Mouse (Mus musculus) adrenal gland, postnatal 14 days (tissue): Measurements from ENCODE around the gene Pdgfc. TPM values are rescaled to one million over a fixed set of nuclear protein-coding genes. Genes with fewer than 3 reads are reported as not detected.
"Not testable (repeated sequence)": the region's sequence is repeated elsewhere in the genome, so short reads cannot be mapped to it uniquely, and the experiment has no call there.

Experiments used
- DNase-seq: peaks from one replicate; pipeline ENCODE4 v3.0.0; 2021; ENCODE audit warnings: mixed read lengths
- total RNA-seq: library from RNA; stranded (reverse); gene quantifications from 2 replicates; pipeline ENCODE4 v1.2.3, GENCODE M21; 2021

The Pdgfc gene
- total RNA-seq, 1 experiment from 2014 or later = 9.1 TPM

DNA sequence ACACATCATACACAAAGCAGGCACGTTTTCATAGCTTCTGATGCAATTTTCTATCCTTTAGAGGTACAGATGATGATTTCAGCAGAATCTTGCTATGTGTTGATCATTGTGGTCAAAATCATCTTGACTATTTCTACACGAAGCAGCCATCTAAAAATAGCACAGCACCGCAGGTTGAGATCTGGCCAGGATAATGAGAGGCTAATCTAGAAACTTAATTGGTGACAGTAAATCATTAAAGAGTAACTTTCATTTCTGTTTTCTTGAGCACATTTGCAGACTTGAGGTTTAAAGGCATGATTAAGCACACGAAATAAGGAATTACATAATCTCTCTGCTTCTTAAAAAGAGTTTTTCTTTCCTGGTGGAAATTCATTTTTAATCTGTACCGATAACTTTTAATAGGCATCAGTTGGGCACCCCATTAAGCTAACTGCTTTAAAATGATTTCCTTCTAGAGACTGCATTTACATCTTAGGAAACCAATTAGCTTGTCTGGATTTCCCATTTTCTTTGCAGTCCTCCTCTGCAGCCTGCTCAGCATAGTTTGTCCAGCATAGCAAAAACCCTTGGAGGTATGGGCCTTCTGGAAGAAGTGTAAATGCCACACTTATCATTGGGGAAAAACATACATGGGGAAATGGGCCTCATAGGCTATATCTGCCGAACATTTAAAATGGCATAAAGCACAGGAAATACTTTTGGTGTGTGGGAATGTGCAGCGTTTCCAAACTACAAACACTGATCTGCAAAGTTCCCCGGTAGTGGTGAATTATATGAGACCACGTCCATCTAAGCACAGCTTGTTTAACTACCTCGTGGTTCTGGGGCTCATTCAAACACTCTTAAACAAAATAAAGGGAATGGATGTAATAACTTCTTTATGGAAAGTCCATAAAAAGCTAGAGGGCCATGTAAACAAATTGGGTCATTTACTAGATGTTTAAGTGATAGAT is 10.7 kb downstream of the Pdgfc start:
- no peak for DNase-seq

DNA sequence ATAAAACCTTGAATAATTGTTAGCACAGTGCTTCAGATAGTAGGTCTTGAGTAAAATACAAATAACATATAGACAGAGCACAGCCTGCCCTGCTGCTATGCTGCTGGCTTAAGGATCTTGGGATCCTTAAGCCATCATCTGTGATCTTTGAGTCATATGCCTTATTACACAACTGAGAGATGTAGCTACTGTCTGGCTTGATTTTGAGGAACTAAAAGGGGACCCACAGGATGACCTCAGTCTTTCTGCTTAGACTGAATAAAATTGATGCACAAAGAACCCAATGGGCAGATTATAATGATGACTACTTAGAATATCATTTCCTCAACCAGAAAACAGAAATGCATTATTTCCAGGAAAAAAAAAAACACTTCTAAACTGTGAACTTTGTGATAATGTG is 15.3 kb downstream of the Pdgfc start:
- DNase-seq = no peak

GRCm38 (mm10) chr3:81052422-81052821 is 16.2 kb downstream of the Pdgfc start:
- DNase-seq = no peak

DNA sequence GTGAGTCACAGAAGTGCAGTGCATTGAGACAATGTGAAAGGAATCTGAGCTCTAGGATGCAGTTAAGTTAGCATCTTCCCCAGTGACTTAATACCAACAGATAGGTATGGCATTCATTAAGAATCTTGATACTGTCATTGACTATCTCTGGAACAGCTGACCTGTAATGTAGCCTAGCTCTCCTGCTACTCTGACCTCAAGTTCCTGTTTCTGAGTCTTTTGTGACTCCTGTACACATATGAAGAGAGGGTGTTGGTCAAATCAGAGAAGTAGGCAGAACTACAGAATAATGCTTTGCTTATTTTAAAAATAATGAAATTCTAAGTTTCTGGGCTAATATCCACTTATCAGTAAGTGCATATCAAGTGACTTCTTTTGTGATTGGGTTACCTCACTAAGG is 17.9 kb downstream of the Pdgfc start:
- no peak for DNase-seq

- DNase-seq = no peak
These were observed 21.5 kb downstream of the Pdgfc start for GRCm38 (mm10) chr3:81057719-81058118.

- DNase-seq = no peak
These were observed 22.4 kb downstream of the Pdgfc start for GRCm38 (mm10) chr3:81058527-81059031.

GRCm38 (mm10) chr3:81068550-81068949 is 32.3 kb downstream of the Pdgfc start:
- no peak for DNase-seq

DNA sequence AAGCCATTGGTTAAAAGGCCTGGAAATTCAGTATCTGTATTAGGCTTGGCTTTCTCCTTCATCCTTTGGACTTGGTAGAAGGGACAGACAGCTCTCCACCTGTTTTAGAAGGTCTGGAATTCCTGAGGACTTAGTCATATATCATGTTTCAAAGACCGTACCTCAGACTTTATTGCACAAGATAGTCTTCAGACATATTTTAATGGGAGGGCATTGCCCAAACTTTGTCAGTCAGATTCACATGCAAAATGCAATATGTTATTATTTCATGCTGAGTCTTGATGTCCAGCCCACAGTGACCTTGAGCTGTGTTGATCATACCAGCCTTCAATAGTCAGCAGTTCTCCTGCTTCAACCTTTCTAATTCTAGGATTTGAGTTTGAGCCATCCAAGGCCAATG is 64.9 kb downstream of the Pdgfc start:
- DNase-seq = no peak

DNA sequence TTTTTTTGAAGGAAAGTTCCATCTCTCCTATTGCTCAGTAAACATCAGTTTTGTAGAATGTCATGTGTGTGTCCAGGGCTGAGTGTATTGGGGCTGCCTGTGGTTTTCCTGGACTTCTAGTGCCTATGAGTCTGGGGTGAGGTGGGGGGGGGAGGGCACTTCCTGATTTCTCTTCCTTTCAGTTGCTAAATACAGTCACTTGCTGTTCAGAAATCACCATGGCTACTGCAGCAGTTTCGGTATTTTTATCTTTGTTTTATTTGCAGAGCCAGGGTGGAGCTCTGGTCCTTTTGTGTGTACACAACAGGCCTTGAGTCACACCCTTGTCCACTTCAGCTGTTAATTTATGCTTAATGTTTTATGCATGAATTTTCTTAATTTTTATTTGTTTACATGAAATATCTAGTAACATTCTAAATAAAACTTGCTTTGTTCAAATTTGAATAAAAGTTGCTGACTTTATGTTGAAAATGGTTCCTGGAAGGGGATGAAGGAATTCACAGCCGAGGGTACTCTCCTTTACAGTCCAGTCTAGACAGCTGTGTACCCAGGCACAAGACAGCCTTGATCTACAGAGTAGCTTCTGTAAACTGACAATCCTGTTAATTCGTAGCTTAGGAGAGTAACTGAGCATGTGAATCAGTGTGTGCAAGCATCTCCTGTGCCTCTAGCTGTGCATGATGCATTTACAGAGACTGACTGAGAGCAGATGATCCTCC is 66.1 kb downstream of the Pdgfc start:
- no peak for DNase-seq

DNA sequence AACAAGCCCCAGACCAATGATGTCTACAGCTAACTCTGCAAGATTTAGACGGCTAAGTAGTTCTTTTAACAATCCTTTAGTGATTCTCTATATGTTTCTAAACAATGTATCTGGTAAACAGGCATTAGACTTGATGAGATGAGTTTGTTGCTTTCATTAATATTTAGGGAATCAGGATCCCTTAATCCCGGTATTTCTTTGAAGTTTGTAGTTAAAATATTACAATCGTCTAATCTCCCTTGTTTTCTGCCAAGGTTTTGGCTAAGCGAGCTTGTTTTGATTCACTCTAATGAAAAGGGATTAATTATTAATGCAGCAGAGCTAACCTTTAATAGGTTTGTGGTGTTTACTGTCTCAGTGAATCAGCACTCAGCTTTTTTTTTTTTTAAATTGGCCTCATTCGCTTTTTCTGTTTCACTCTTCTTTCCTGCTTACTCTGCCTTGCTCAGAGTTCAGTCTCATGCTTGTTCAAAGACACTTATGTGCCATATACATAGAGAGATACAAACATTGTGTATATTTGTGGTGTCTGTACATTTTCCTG is 66.7 kb downstream of the Pdgfc start:
- no peak for DNase-seq

- no peak for DNase-seq
These were observed 71.3 kb downstream of the Pdgfc start for GRCm38 (mm10) chr3:81107515-81107914.

DNA sequence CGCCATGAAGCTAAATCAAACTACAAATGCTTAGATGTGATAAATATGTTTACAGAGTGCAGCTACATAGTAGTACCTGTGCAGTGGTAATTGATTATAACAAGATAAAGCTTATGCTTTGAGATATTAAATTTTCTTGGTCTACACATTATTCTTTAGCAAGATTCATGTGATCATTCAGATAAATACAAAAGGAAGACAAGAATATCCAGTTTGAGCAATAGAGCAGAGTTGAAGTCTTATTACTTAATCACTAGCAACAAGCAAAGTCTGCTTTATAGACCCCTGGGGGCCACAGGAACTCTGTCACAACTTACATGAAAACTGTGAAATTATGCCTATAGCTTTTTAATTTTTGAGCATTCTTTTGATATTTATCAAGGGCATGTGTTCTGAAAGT is 74.8 kb downstream of the Pdgfc start:
- DNase-seq = no peak

GRCm38 (mm10) chr3:81112892-81113291 is 76.7 kb downstream of the Pdgfc start:
- no peak for DNase-seq

GRCm38 (mm10) chr3:81120664-81121063 is 84.4 kb downstream of the Pdgfc start:
- DNase-seq = no peak

DNA sequence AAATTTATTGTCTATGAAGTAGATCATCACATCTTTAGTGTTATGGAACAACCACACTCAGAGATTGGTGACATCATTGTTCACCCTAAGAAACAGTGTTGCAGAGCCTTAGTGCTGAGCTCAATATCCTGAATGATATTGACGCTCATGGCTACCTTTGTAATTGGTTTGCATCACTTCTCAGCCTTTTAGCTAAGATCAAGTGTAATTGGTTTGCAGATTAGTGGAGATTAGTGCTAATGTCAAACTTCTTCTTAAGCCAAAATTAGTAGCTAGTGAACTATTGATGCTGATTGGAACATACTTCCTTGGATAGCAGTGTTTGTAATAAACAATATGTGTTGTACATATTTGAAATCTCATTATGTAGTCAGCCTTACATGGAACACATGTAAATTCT is 85.5 kb downstream of the Pdgfc start:
- DNase-seq = no peak

DNA sequence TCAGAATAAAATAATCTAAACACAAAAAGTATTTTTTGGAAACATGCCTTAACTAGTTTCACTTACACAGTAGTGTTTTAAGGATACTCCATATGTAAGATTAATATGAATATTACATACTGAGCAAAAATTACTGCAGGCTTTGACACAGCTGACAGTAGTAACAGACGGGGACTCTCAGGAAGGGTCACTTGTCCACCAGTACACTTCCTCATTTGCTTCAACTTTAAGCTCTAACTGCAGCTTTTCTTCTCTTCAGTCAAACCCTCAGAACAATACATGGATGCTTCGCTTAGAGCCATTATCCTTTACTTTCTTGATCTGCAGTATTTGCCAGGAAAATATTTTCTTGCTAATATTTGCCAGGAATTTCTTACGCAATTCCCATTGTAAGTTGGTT is 87.2 kb downstream of the Pdgfc start:
- no peak for DNase-seq

GRCm38 (mm10) chr3:81127013-81127412 is 90.8 kb downstream of the Pdgfc start:
- DNase-seq = no peak

DNA sequence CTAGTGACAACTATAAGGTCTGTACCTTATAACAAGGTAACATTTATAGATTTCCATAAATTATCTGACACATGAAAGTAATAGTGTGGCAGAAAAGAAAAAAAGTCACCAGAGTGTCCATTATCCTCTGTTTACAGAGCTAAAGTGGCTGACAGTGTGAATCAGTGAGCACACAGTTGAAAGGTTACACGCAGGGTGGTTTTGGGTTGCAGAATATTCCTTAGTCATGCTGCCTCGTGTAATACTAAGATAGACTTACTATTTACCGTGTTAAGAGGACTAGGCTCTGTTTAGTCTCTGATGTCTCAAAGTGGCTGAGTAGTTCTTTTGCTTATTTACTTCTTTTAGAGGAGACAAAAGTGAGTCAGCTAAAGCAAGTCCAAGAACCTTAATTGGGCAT is 100.8 kb downstream of the Pdgfc start:
- DNase-seq = no peak

DNA sequence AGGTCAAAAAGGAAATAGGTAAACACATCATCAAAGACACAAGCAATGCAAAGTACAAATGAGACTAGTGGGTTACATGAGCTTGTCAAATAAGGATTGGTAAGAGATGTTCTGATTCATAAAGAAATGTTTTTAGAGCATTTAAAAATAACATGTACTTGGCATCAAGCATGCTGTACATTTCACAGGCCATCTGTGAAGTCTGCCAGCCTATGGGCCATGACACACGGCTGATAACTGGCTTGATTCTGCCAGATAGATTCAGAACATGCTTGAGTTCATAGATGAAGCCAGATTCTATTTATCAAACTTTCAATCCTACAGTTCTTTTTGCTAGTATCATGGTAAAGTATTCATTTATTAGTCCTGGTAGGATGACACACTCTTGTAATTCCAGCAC is 101.8 kb downstream of the Pdgfc start:
- DNase-seq = not testable (repeated sequence)

- DNase-seq = no peak
These were observed 107.5 kb downstream of the Pdgfc start for GRCm38 (mm10) chr3:81143730-81144129.

DNA sequence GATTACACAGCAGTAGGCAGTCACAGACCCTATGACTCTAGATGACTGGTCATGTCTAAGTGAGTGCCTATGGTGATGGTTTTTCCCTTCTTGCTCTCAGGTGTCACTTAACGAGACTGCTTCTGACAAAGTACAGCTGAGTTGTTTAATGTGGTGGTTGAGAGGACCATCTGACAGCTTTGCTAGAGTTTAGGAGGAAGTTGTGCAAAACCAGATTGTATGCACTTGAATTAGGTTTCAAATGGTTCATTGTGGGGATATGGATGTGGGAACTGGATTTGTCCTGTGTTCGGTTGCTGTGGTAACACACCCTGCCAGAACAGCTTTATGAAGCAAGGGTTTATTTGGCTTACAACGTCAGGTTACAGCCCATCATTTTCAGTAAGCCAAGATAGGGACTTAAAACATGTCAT is 112.9 kb downstream of the Pdgfc start:
- DNase-seq = no peak

GRCm38 (mm10) chr3:81150228-81150627 is 114.0 kb downstream of the Pdgfc start:
- no peak for DNase-seq

DNA sequence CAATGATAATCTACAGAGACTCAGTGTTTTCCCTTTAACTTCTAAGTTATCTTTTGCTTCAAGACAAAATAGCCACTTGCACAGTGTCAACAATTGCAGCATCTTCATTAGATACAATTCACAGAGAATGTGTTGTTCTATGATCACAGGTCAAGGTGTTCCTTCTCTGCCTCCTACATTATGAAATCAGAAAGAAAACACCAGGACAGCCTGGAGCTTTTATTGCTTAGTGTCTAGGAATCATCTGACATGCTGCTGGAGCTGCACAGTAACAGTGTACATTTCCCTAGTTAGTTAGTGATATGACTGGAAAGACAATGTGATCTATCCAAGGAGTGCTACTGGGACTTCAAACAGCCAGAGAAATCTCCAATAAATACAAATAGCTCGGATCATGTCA is 118.2 kb downstream of the Pdgfc start:
- DNase-seq = no peak
